Mouse (Mus musculus) retina, postnatal 7 days (tissue): ENCODE results near the gene Tmem79.
"Not testable (repeated sequence)": the region's sequence is repeated elsewhere in the genome, so short reads cannot be mapped to it uniquely, and the experiment has no call there.

Experiments used
- DNase-seq: peaks from one replicate; pipeline ENCODE4 v3.0.0-alpha.2; 2012; ENCODE audit warnings: low read depth, low spot score

The Tmem79 gene

DNA sequence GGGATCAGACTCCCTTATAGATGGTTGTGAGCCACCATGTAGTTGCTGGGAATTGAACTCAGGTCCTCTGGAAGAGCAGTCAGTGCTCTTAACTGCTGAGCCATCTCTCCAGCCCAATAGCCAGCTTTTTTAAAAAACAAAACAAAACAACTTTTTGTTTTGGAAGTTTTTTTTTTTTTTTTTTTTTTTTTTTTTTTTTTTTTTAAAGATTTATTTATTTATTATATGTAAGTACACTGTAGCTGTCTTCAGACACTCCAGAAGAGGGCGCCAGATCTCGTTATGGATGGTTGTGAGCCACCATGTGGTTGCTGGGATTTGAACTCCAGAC, 50.4 kb downstream of the Tmem79 start:
- not testable (repeated sequence) for DNase-seq

DNA sequence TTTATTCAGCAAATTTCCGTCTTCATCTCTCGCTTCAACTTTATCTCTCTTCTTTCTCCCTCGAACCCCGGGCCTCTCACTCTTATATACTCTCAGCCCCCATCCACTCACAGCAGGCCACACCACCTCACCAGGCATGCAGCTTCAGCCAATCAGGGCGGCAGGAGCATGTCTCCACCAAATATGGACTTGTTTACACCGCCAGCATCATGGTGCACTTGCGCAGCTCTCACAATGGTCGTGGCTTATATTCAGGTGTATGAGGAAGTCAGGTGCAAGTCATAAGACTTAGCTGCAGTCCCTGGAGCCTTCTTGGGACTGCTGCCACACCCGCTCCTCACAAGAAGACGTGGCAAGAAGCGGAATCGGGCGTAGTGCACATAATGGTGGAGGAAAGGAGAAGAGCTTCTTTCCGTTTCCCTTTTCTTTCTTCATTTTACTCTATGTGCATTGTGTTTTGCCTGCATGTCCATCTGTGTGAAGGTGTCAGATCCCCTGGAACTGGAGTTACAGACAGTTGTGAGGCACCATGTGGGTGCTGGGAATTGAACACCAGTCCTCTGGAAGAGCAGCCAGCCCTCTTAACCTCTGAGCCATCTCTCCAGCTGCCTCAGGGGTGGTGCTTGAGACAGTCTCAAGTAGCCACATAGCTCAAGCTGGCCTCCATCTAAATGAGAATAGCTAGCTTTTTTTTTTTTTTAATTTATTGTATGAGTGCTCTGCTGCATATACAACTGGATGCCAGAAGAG, 51.0 kb downstream of the Tmem79 start:
- not testable (repeated sequence) for DNase-seq

DNA sequence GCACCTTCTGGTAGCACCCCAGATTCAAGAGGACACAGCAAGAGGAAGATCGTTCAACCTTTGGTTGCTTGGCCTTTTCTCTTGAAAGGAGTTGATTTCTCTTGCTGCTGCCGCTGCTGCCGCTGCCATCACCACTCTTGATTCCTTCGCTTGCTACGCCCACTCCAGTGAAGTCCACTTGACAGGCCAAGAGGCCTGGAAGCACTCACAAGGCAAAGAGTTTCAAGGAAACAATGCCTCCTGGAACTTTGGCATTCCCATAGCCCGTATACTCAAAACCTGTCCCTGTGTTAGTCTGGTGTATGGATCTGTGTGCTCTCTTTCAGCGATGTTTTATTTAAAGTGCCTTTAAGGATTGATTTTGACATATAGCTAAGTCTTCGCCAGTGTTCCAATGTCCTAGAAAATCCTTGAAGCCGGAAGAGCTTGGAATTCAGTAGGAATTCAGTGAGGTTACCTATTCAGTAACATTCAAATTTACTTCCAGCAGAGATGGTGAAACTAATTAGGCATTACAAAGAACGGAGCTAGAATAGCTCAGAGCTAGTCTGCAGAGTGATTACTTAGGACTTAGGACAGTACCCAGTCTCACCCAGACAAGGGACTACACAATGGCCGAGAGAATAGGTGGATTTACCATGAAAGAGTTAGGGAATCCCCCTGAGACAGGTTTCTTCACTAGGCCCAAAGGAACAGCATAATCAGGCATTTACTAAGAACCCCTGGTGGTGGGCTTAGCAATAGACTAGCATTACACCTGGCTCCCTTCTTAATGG, 54.6 kb downstream of the Tmem79 start:
- not testable (repeated sequence) for DNase-seq

DNA sequence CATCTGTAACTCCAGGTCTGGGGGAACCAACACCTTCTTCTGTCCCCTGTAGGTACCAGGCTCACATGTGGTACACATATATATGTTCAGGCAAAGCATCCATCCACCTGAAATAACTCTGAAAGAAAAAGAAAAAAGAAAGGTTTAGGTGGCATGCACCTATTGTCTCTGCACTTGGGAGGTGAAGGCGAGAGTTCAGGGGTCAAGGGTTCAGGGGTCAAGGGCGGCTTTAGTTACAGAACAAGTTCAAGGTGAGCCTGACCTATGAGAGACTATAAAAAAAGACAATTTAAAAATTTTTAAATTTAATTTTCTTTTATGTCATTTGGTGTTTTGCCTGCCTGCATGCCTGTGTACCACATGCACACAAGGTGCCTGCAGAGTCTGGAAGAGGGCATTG, 55.9 kb downstream of the Tmem79 start:
- DNase-seq: no peak
